Mouse (Mus musculus) adrenal gland, adult 2 months (tissue): ENCODE results near the gene Rassf8. TPM values are rescaled to one million over a fixed set of nuclear protein-coding genes. Genes with fewer than 3 reads are reported as not detected.

Experiments used
- DNase-seq: peaks from one replicate; pipeline ENCODE4 v3.0.0; 2021
- polyA plus RNA-seq: library from polyadenylated mRNA; depleted of rRNA; stranded (reverse); fragments of >200 nt; gene quantifications from 2 replicates; pipeline ENCODE4 v1.2.3, GENCODE M21; 2012
- total RNA-seq, 2 experiments: library from RNA; stranded (reverse); gene quantifications; 2 replicates each; pipeline ENCODE4 v1.2.3; 2021

Gene Rassf8
- total and polyA plus RNA-seq, 3 experiments: 18.6 to 85.2 (median 77.5) TPM

- peak; percentile 53 for DNase-seq
These were observed 1.4 kb downstream of the Rassf8 start for GRCm38 (mm10) chr6:145747671-145748640.

DNA sequence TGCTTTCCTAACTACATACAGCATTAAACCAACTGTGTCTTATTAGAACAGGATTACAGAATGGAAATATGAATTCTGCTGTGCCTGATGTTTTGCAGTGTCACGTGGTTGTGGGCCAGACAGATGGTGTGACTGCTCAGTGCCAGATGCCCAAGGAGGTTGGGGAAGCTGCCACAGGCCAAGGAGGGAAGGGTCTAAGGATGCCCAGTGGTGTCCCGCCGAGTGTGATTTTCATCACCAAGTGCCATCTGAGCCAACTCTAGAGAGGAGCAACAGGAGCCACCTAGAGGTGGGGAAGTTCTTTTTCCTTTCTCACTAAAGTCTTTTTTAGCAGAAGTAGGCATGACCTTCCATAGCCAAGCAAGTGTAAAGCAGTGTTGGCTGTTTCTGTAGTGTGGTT, 3.8 kb downstream of the Rassf8 start:
- no peak for DNase-seq

GRCm38 (mm10) chr6:145753296-145753695, 6.7 kb downstream of the Rassf8 start:
- DNase-seq: no peak

DNA sequence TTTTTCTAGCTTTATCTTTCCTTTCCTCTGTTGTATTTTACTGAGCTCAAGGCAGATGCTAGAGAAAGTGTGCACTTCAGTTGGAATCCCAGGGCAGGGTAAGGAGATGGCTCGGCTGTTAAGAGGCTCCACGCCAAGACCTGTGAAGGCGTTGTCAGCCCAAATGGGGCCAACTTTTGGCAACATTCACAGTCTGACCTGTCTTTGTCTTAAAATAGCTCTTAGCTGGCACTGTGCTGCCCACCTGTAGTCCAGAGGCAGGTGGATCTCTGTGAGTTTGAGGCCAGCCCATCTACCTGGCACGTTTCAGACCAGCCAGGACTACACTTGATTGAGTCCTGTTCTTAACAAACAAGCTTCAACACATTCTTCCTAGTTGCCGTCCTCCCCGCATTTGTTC, 7.9 kb downstream of the Rassf8 start:
- no peak for DNase-seq

- no peak for DNase-seq
These were observed 9.5 kb downstream of the Rassf8 start for GRCm38 (mm10) chr6:145755942-145756639.

GRCm38 (mm10) chr6:145756640-145757005, 10.1 kb downstream of the Rassf8 start:
- DNase-seq: no peak

- no peak for DNase-seq
These were observed 10.8 kb downstream of the Rassf8 start for GRCm38 (mm10) chr6:145757346-145757745.

DNA sequence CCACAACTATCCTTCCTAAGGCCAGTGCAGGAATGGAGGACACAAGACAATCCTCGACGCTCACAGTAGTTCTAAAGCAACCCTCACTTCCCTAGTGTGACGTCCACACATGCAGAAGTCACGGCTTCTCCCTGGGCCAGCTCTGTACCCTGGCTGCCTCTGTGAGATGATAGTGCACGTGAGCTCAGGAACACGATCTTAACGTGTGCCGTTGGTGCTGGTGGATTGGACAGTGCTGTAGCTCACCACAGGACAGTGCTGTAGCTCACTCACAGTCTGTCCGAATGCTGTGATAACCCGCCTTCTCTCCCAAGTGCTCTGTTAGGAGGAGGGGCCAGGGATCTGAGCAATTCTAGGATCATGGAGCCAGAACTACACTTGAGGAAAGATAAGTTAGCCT, 12.1 kb downstream of the Rassf8 start:
- no peak for DNase-seq

- DNase-seq: no peak
These were observed 12.9 kb downstream of the Rassf8 start for GRCm38 (mm10) chr6:145759432-145759831.

- DNase-seq: peak; percentile 56
These were observed 13.9 kb downstream of the Rassf8 start for GRCm38 (mm10) chr6:145760246-145761016.

GRCm38 (mm10) chr6:145761151-145761935, 14.8 kb downstream of the Rassf8 start:
- no peak for DNase-seq

DNA sequence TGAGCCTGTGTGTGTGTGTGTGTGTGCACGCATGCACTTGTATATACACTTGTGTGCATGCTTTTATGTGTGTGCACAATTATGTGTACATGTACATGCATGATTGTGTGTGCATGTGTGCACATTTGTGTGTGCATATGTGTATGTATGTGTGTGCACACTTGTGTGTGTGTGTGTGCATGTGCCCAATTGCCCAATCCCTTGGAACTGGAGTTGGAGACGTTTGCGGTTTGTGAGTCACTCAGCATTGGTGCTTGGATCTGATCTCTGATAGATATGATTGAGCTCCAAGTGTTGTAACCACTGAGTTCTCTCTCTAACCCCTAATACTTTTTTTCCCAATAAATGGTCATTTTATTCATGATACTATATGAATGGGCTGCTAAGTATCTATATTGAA, 15.5 kb downstream of the Rassf8 start:
- peak; percentile 62 for DNase-seq

- no peak for DNase-seq
These were observed 16.5 kb downstream of the Rassf8 start for GRCm38 (mm10) chr6:145763051-145763450.

DNA sequence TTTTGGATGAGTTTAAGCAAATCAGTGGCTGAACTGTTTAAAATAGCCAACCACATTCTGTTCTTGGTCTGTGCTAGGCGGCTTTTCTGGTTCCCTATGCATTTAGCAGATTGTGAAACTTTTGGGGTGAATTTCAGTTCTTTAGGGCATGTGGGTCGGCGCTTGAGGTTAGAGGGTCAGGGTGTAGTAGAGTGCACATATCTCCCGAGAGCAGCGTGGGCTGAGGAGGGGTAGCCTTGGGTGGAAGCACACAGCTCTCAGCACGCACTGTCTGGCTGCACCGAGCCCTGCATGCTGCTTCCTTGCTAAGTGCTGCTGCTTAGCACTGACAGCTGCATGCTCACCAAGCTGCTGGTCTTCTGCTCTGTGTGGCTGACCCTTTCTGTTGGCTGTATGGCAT, 18.5 kb downstream of the Rassf8 start:
- DNase-seq: no peak

GRCm38 (mm10) chr6:145766971-145767370, 20.4 kb downstream of the Rassf8 start:
- no peak for DNase-seq

DNA sequence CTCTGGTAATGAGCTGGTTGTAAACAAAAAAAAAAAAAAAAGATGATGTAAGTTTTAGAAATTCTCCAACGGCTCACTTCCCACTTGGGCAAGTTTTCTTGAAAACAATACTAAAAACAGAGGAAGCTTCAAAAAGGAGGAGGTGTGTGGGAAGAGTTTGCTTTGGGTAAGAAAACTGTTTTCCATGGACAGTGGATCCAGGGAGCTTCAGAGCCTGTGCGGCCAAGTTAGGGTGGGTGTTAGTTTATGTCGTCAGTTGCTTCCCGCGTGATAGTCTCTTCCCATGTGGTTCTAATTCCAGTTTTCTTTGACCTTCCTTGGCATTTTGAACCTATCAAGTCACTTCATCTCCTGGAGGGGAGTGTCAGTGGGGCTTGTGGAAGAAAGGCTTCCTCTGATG, 21.1 kb downstream of the Rassf8 start:
- no peak for DNase-seq

DNA sequence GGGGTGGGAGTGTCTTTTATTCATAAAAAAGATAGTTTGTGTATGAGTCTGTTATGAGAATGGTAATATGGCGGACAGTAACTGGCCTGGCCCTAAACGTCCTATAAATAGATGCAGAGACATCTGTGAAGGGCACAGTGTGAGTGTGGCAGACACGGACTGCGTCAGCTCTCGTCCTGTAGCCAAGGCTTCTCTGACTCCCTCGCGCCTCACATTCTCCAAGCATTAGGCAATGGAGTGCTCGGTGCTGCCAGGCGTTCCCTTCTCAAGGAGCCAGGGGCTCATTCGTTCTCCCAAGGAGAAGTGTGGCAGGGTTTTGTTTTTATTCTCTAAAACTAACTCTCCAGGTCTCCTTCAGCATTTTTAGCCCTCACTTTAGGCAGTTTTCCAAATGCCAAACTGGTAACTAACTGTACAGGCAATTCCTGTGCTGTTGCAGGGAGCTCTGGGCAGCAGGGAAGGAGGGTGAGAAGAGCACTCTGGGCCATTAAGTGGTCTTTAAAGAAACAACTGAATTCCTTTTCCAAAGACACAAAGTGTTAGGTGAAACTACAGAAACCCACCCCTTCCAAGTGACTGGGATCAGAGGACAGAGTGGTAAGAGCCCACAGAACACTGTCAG, 22.2 kb downstream of the Rassf8 start:
- peak; percentile 89 for DNase-seq

- no peak for DNase-seq
These were observed 23.3 kb downstream of the Rassf8 start for GRCm38 (mm10) chr6:145769855-145770254.

DNA sequence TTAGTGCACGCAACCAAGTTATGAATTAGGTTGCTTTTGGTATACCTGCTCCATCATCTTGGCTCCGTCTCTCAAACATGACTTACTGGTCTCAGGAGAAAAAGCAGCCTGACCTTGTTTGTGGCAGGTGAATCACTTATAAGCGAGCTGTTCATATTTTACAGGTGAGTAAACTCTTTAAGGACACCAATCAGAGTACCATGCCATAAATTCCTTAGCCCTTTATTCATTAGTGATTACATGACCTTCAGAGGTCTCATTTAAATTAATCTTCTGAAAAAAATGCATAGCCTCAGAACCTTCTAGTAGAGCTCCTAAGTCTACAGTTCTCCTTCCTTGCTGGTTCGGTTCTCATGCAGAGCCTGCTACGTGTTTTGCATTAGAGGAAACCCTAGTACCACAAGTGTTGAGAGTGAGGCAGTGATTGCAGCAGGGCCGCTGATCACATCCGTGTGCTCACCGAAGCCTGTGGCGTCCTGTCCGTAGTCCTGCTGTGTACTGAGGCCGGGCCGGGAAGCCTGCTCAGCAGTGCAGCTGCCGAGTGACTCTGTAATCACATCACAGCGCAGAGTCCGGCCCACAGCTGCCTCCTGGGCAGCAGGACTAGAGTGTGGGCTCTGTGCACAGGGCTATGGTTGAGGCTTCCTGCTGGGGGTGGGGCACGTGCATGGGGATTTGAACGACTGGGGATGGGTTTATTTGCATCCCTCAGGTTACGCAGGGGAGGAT, 23.9 kb downstream of the Rassf8 start:
- DNase-seq: no peak

- no peak for DNase-seq
These were observed 27.9 kb downstream of the Rassf8 start for GRCm38 (mm10) chr6:145774436-145774835.
